Mouse (Mus musculus): ENCODE data around the gene Mri1. TPM values are rescaled to one million over a fixed set of nuclear protein-coding genes. Genes with fewer than 3 reads are reported as not detected.

Gene Mri1
- polyA plus RNA-seq, 1 experiment = 59.5 TPM

GRCm38 (mm10) chr8:84261098-84261497 lies 4.0 kb upstream of the Mri1 start:
- Histone ChIP-seq H3K4me1 (ENCODE audit: control insufficient read depth, insufficient read depth, insufficient read length) (peaks cover 6% of the 10 kb centered on the region; the same call in 1 of the 2 replicates), H3K4me3 (ENCODE audit: extremely low read depth, insufficient read depth, insufficient read length) (no peak overlapping the region), H3K36me3 (ENCODE audit: control insufficient read depth, insufficient read depth, low read length) (peaks cover 38% of the 10 kb centered on the region), H3K27me3 (ENCODE audit: control insufficient read depth, insufficient read depth, low read length) (no peaks in the 10 kb centered on the region), H3K27ac (ENCODE audit: insufficient read depth, low read length) (no peak overlapping the region)
- DNase-seq (ENCODE audit: low read depth in 1 of 2, low spot score in 2 of 2) = no peak
- TF ChIP-seq POLR2A (IDR thresholded peaks at IDR 0.05; ENCODE audit: low read depth, low read length) (no peak), CTCF (IDR thresholded peaks at IDR 0.05; ENCODE audit: extremely low read depth, insufficient read depth, insufficient read length, insufficient replicate concordance) (no peak)
- WGBS = 98% methylated on average over 4 of the region's 4 CpGs

DNA sequence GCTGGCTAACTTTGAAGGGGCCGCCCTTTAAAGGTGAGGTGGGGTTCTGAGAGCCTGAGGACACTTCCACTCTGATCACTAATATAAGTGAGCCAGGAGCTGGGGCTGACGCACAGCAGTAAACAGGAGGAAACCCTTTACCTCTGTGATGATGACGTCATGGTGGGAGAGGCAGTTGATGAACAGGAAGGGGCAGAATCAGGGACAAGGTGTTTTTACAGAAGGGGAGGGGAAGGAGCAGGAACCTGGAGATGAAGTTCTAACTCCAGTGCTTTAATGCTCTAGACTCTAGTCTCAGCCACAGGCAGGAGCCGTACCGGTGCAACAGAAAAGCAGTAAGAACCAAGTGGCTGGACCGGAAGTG lies 686 bp downstream of the Mri1 start:
- peak overlapping the region; percentile 76 for H3K27ac ChIP-seq (ENCODE audit: insufficient read depth, low read length)
- WGBS = 11% methylated on average over 6 of the region's 6 CpGs
- no peaks in the 10 kb centered on the region for H3K27me3 ChIP-seq (ENCODE audit: control insufficient read depth, insufficient read depth, low read length)
- TF ChIP-seq POLR2A (IDR thresholded peaks at IDR 0.05; ENCODE audit: low read depth, low read length) = no peak
- TF ChIP-seq CTCF (IDR thresholded peaks at IDR 0.05; ENCODE audit: extremely low read depth, insufficient read depth, insufficient read length, insufficient replicate concordance) = no peak
- H3K4me1 ChIP-seq (ENCODE audit: control insufficient read depth, insufficient read depth, insufficient read length) = peaks cover 7% of the 10 kb centered on the region; the same call in 1 of the 2 replicates
- DNase-seq (ENCODE audit: low read depth in 1 of 2, low spot score in 2 of 2) = peak in 1 of 2 experiments; percentile 44
- H3K4me3 ChIP-seq (ENCODE audit: extremely low read depth, insufficient read depth, insufficient read length) = peak overlapping the region; percentile 98
- peaks cover 23% of the 10 kb centered on the region for H3K36me3 ChIP-seq (ENCODE audit: control insufficient read depth, insufficient read depth, low read length)

- 90% methylated on average over 3 of the region's 3 CpGs for WGBS
- no peak for DNase-seq (ENCODE audit: low read depth in 1 of 2, low spot score in 2 of 2)
- Histone ChIP-seq H3K4me3 (ENCODE audit: extremely low read depth, insufficient read depth, insufficient read length) (0 out of 2 replicates have a peak overlapping the region, but pooled peaks have one; percentile 11), H3K27me3 (ENCODE audit: control insufficient read depth, insufficient read depth, low read length) (no peaks in the 10 kb centered on the region), H3K4me1 (ENCODE audit: control insufficient read depth, insufficient read depth, insufficient read length) (peaks cover 7% of the 10 kb centered on the region; the same call in 1 of the 2 replicates), H3K27ac (ENCODE audit: insufficient read depth, low read length) (no peak overlapping the region), H3K36me3 (ENCODE audit: control insufficient read depth, insufficient read depth, low read length) (peaks cover 20% of the 10 kb centered on the region)
- no peak for TF ChIP-seq CTCF (IDR thresholded peaks at IDR 0.05; ENCODE audit: extremely low read depth, insufficient read depth, insufficient read length, insufficient replicate concordance)
- no peak for TF ChIP-seq POLR2A (IDR thresholded peaks at IDR 0.05; ENCODE audit: low read depth, low read length)
Measured at GRCm38 (mm10) chr8:84255858-84256257, 1.3 kb downstream of the Mri1 start.

- peak; percentile 86 to 93 for DNase-seq (ENCODE audit: low read depth in 1 of 2, low spot score in 2 of 2)
- TF ChIP-seq POLR2A (IDR thresholded peaks at IDR 0.05; ENCODE audit: low read depth, low read length) (peak; percentile 94), CTCF (IDR thresholded peaks at IDR 0.05; ENCODE audit: extremely low read depth, insufficient read depth, insufficient read length, insufficient replicate concordance) (no peak)
- Histone ChIP-seq H3K27me3 (ENCODE audit: control insufficient read depth, insufficient read depth, low read length) (no peaks in the 10 kb centered on the region), H3K4me3 (ENCODE audit: extremely low read depth, insufficient read depth, insufficient read length) (peak within 1 kb of the TSS; percentile 98), H3K4me1 (ENCODE audit: control insufficient read depth, insufficient read depth, insufficient read length) (no peaks in the 10 kb centered on the region), H3K27ac (ENCODE audit: insufficient read depth, low read length) (peak within 1 kb of the TSS; percentile 92), H3K36me3 (ENCODE audit: control insufficient read depth, insufficient read depth, low read length) (peaks cover 24% of the 10 kb centered on the region)
- WGBS = 5% methylated on average over 52 of the region's 52 CpGs
Measured at GRCm38 (mm10) chr8:84249257-84250170, 7.6 kb downstream of the Mri1 start, which contains the start of gene D8Ertd738e. D8Ertd738e (minus strand) TSS chr8:84249719.

GRCm38 (mm10) chr8:84241821-84242220 lies 15.3 kb downstream of the Mri1 start:
- no peak for TF ChIP-seq CTCF (IDR thresholded peaks at IDR 0.05; ENCODE audit: extremely low read depth, insufficient read depth, insufficient read length, insufficient replicate concordance)
- no peak for TF ChIP-seq POLR2A (IDR thresholded peaks at IDR 0.05; ENCODE audit: low read depth, low read length)
- no peak overlapping the region for H3K27ac ChIP-seq (ENCODE audit: insufficient read depth, low read length)
- no peaks in the 10 kb centered on the region for H3K27me3 ChIP-seq (ENCODE audit: control insufficient read depth, insufficient read depth, low read length)
- WGBS = 88% methylated on average over 2 of the region's 2 CpGs
- H3K4me1 ChIP-seq (ENCODE audit: control insufficient read depth, insufficient read depth, insufficient read length) = peaks cover 2% of the 10 kb centered on the region; the same call in 1 of the 2 replicates
- H3K36me3 ChIP-seq (ENCODE audit: control insufficient read depth, insufficient read depth, low read length) = peaks cover 13% of the 10 kb centered on the region
- H3K4me3 ChIP-seq (ENCODE audit: extremely low read depth, insufficient read depth, insufficient read length) = no peak overlapping the region
- DNase-seq (ENCODE audit: low read depth in 1 of 2, low spot score in 2 of 2) = no peak

- TF ChIP-seq CTCF (IDR thresholded peaks at IDR 0.05; ENCODE audit: extremely low read depth, insufficient read depth, insufficient read length, insufficient replicate concordance) (no peak), POLR2A (IDR thresholded peaks at IDR 0.05; ENCODE audit: low read depth, low read length) (no peak)
- DNase-seq (ENCODE audit: low read depth in 1 of 2, low spot score in 2 of 2) = no peak
- peaks cover 10% of the 10 kb centered on the region for H3K36me3 ChIP-seq (ENCODE audit: control insufficient read depth, insufficient read depth, low read length)
- 83% methylated on average over 6 of the region's 6 CpGs for WGBS
- H3K27me3 ChIP-seq (ENCODE audit: control insufficient read depth, insufficient read depth, low read length) = no peaks in the 10 kb centered on the region
- peaks cover 2% of the 10 kb centered on the region; the same call in 1 of the 2 replicates for H3K4me1 ChIP-seq (ENCODE audit: control insufficient read depth, insufficient read depth, insufficient read length)
- H3K27ac ChIP-seq (ENCODE audit: insufficient read depth, low read length) = no peak overlapping the region
- H3K4me3 ChIP-seq (ENCODE audit: extremely low read depth, insufficient read depth, insufficient read length) = no peak overlapping the region
Measured at GRCm38 (mm10) chr8:84241167-84241566, 16.0 kb downstream of the Mri1 start.
